Mouse (Mus musculus): ENCODE data around the gene Slc25a43.

- TF ChIP-seq CTCF (IDR thresholded peaks at IDR 0.05; ENCODE audit: low read depth, low read length) = no peak
- no peak for TF ChIP-seq POLR2A (IDR thresholded peaks at IDR 0.05; ENCODE audit: insufficient read depth, low read length)
- TF ChIP-seq EP300 (IDR thresholded peaks at IDR 0.05; ENCODE audit: insufficient read depth, low read depth, low read length) = no peak
Observed at GRCm38 (mm10) chrX:36746789-36747188, 3.3 kb downstream of the Slc25a43 start.
